Mouse (Mus musculus): Measurements from ENCODE around the gene Gm28048. TPM values are rescaled to one million over a fixed set of nuclear protein-coding genes. Genes with fewer than 3 reads are reported as not detected.

The Gm28048 gene
- polyA plus RNA-seq, 1 experiment: 5.4 TPM

- Histone ChIP-seq H3K4me3 (ENCODE audit: insufficient read depth, low read depth, low read length) (peak overlapping the region; percentile 65), H3K27ac (replicated peaks; ENCODE audit: low read depth, low read length) (no peak overlapping the region), H3K4me1 (ENCODE audit: control insufficient read depth, insufficient read depth, insufficient read length, low read length) (no peaks in the 10 kb centered on the region)
Measured at GRCm38 (mm10) chr11:23007166-23007480, 25.2 kb upstream of the Gm28048 start.

DNA sequence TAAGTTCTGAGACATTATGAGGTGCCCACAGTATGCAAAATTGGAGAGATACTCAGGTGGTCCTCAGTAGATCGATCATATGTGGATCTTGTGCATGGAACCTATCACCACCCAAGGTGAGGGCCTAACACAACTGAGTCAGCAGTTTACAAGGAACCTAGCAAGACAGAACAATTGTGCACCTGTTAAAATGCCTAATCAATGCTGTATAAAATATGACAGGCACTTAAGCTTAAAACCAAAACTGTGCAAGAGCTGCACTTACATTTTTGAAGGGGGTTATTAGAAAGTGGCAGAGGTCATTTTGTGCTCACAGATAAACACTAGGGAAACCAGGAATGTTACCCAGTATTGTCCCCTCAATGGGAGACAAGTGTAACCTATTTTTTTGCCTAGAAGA is 23.4 kb upstream of the Gm28048 start:
- H3K4me1 ChIP-seq (ENCODE audit: control insufficient read depth, insufficient read depth, insufficient read length, low read length): no peaks in the 10 kb centered on the region
- H3K27ac ChIP-seq (replicated peaks; ENCODE audit: low read depth, low read length): no peak overlapping the region
- H3K4me3 ChIP-seq (ENCODE audit: insufficient read depth, low read depth, low read length): no peak overlapping the region

GRCm38 (mm10) chr11:22998308-22998707 is 16.4 kb upstream of the Gm28048 start:
- no peak overlapping the region for H3K27ac ChIP-seq (replicated peaks; ENCODE audit: low read depth, low read length)
- H3K4me3 ChIP-seq (ENCODE audit: insufficient read depth, low read depth, low read length): no peak overlapping the region
- no peaks in the 10 kb centered on the region for H3K4me1 ChIP-seq (ENCODE audit: control insufficient read depth, insufficient read depth, insufficient read length, low read length)

- H3K4me3 ChIP-seq (ENCODE audit: insufficient read depth, low read depth, low read length): no peak overlapping the region
- H3K4me1 ChIP-seq (ENCODE audit: control insufficient read depth, insufficient read depth, insufficient read length, low read length): peaks cover 6% of the 10 kb centered on the region; the same call in 1 of the 2 replicates
- H3K27ac ChIP-seq (replicated peaks; ENCODE audit: low read depth, low read length): no peak overlapping the region
Measured at GRCm38 (mm10) chr11:22995461-22995860, 13.6 kb upstream of the Gm28048 start.

DNA sequence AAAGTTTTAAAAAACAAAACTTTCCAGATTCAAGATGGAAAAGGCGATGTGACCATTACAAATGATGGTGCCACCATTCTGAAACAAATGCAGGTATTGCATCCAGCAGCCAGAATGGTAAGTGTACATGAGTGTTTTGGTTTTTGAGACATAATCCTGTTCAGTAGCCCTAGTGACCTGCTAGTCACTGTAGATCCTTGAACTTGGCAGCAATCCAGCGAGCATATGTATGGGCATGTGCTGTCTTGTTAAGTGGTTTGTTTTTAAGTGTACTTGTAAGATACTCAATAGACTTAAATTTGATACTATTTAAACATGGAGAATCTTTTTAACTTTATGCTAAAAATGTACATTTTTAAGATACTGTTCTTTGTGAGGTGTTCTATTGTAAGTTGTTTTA is 12.4 kb upstream of the Gm28048 start:
- no peak overlapping the region for H3K4me3 ChIP-seq (ENCODE audit: insufficient read depth, low read depth, low read length)
- H3K27ac ChIP-seq (replicated peaks; ENCODE audit: low read depth, low read length): no peak overlapping the region
- H3K4me1 ChIP-seq (ENCODE audit: control insufficient read depth, insufficient read depth, insufficient read length, low read length): peaks cover 6% of the 10 kb centered on the region; the same call in 1 of the 2 replicates

DNA sequence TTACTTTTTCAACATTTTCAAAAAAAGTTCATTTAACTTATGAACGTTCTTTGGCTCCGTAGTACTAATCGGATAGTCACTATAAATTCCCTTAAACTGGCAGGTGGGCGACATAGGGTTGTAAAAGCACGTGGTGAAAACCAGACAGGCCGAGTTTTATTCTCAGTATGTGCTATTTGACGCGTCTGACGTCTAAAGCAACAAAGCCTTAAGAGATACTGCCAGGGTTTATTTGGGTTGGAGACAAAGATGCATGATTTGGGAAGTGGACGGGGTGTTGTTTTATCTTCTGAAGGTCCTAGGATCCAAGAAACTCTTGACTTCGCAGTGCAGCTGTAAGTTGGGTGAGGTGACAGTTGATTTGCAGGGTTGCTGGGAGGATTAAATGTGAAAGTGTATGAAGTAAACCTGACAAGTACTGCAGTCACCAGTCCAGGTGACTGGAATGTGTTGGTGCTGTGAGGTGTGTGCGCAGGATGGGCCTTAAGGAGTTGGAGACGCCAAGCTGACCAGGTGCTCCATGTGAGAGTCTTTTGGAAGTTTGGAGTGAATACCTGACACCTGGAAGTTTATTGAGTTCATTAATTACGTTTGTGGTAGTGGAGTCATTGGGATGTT is 9.4 kb upstream of the Gm28048 start:
- Histone ChIP-seq H3K27ac (replicated peaks; ENCODE audit: low read depth, low read length) (no peak overlapping the region), H3K4me1 (ENCODE audit: control insufficient read depth, insufficient read depth, insufficient read length, low read length) (peaks cover 6% of the 10 kb centered on the region; the same call in 1 of the 2 replicates), H3K4me3 (ENCODE audit: insufficient read depth, low read depth, low read length) (peak overlapping the region; percentile 88)

- Histone ChIP-seq H3K4me1 (ENCODE audit: control insufficient read depth, insufficient read depth, insufficient read length, low read length) (peaks cover 6% of the 10 kb centered on the region; the same call in 1 of the 2 replicates), H3K27ac (replicated peaks; ENCODE audit: low read depth, low read length) (peak within 1 kb of the TSS; percentile 78), H3K4me3 (ENCODE audit: insufficient read depth, low read depth, low read length) (peak within 1 kb of the TSS; percentile 88)
Measured at GRCm38 (mm10) chr11:22990393-22991126, 8.7 kb upstream of the Gm28048 start, which contains the start of gene Cct4. Gene Cct4, plus strand, starts transcription at chr11:22990519.

- H3K4me1 ChIP-seq (ENCODE audit: control insufficient read depth, insufficient read depth, insufficient read length, low read length): peaks cover 6% of the 10 kb centered on the region; the same call in 1 of the 2 replicates
- peak overlapping the region; percentile 78 for H3K27ac ChIP-seq (replicated peaks; ENCODE audit: low read depth, low read length)
- peak overlapping the region; percentile 88 for H3K4me3 ChIP-seq (ENCODE audit: insufficient read depth, low read depth, low read length)
Measured at GRCm38 (mm10) chr11:22989786-22990185, 7.9 kb upstream of the Gm28048 start.

DNA sequence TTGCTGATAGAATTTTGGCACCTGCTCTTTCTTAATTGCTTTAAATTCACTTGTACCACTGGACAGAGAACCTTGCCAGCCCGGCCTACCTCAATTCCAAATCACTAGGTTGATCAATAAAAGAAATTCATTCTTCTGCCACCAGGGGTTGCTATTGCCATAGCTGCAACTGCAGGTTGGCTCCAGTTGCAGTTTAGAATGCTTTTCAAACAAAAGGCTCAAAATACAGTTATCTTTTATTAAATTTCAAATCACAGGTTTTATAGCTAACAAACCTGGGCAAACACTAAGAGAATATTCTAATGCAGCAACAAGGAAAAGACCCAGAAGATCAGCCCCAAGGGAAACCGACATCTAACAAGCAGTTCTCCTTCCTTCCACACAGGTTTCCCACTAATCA is 5.5 kb upstream of the Gm28048 start:
- H3K4me3 ChIP-seq (ENCODE audit: insufficient read depth, low read depth, low read length): no peak overlapping the region
- H3K27ac ChIP-seq (replicated peaks; ENCODE audit: low read depth, low read length): no peak overlapping the region
- H3K4me1 ChIP-seq (ENCODE audit: control insufficient read depth, insufficient read depth, insufficient read length, low read length): peaks cover 6% of the 10 kb centered on the region; the same call in 1 of the 2 replicates

DNA sequence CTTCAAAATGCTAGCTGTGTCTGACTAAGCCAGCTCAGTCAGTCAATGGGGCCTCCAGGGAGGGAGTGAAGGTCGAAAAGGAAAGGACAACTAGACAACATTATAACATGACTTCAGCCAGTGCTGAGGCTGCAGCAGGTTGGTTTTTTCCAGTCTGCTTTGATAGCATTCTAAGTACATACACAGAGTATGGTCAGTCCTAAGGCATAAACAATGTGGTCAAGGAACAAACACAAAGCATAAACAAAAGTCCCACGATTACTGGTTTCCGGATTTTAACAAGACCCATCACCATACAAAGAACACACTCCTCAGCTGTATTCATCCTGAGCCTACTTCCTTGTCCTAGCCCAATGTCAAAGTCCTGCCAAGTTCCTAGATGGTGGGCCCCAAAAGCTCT is 3.6 kb upstream of the Gm28048 start:
- Histone ChIP-seq H3K27ac (replicated peaks; ENCODE audit: low read depth, low read length) (no peak overlapping the region), H3K4me3 (ENCODE audit: insufficient read depth, low read depth, low read length) (no peak overlapping the region), H3K4me1 (ENCODE audit: control insufficient read depth, insufficient read depth, insufficient read length, low read length) (peaks cover 4% of the 10 kb centered on the region; the same call in 1 of the 2 replicates)

- H3K27ac ChIP-seq (replicated peaks; ENCODE audit: low read depth, low read length): no peak overlapping the region
- no peak overlapping the region for H3K4me3 ChIP-seq (ENCODE audit: insufficient read depth, low read depth, low read length)
- H3K4me1 ChIP-seq (ENCODE audit: control insufficient read depth, insufficient read depth, insufficient read length, low read length): peaks cover 4% of the 10 kb centered on the region
Measured at GRCm38 (mm10) chr11:22982846-22983245, 956 bp upstream of the Gm28048 start.

DNA sequence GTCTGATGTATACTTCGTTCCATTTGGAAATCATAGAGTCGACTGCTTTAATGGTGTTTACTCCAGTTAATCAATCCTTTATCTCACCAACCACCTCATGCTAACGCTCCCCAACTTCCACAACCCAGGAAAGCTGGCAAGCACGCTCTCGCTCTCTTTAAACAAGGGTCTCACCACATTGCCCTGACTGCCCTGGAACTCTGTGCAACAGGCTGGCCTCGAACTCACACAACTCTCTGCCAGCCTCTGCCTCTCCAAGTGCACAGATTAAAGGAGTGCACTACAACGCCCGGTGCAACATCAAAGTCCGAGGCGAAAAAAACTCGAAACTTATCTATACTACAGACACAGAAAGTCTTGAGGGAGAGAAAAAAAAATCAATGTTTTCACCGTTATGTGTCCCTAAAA is 343 bp downstream of the Gm28048 start:
- H3K4me1 ChIP-seq (ENCODE audit: control insufficient read depth, insufficient read depth, insufficient read length, low read length): peaks cover 7% of the 10 kb centered on the region
- peak overlapping the region; percentile 80; the same call in 1 of the 2 replicates for H3K27ac ChIP-seq (replicated peaks; ENCODE audit: low read depth, low read length)
- peak overlapping the region; percentile 82 for H3K4me3 ChIP-seq (ENCODE audit: insufficient read depth, low read depth, low read length)

DNA sequence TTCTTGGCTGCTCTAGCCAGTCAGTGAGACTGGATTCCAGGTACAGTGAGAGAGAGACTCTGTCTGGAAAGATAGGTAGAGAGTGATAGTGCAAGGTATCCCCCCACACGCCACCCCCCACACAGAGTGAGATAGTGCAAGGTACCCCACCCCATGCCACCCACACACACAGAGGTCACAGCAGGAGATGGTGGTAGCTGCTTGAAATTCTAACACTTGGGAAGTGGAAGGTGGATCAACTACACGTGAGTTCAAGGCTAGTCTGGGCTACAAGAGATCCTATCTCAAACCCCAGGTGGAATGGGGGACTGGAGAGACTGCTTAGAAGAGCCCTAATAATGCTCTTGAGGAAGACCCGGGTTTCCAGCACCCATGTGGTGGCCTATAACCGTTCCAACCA is 849 bp downstream of the Gm28048 start:
- Histone ChIP-seq H3K27ac (replicated peaks; ENCODE audit: low read depth, low read length) (no peak overlapping the region), H3K4me1 (ENCODE audit: control insufficient read depth, insufficient read depth, insufficient read length, low read length) (peaks cover 7% of the 10 kb centered on the region), H3K4me3 (ENCODE audit: insufficient read depth, low read depth, low read length) (peak overlapping the region; percentile 82)

GRCm38 (mm10) chr11:22979221-22979620 is 2.7 kb downstream of the Gm28048 start:
- Histone ChIP-seq H3K4me1 (ENCODE audit: control insufficient read depth, insufficient read depth, insufficient read length, low read length) (peaks cover 10% of the 10 kb centered on the region), H3K4me3 (ENCODE audit: insufficient read depth, low read depth, low read length) (no peak overlapping the region), H3K27ac (replicated peaks; ENCODE audit: low read depth, low read length) (no peak overlapping the region)

DNA sequence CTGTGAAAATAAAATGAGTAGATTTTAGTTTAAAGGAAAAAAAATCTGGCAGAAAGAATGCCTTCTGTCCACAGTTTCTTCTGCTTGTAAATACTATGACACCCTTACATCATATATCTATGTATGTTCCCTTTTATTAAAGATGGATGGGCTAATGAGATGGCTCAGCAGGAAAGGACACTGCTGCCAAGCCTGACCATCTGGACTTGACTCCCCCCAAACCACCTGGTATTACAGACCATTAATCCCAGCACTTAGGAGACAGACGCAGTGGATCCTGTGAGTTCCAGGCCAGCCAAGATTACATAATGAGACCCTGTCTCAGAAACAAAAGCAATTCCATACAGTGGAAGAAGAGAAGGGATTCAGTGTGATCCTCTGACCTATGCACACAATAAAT is 3.2 kb downstream of the Gm28048 start:
- Histone ChIP-seq H3K4me1 (ENCODE audit: control insufficient read depth, insufficient read depth, insufficient read length, low read length) (peaks cover 10% of the 10 kb centered on the region), H3K4me3 (ENCODE audit: insufficient read depth, low read depth, low read length) (no peak overlapping the region), H3K27ac (replicated peaks; ENCODE audit: low read depth, low read length) (no peak overlapping the region)

DNA sequence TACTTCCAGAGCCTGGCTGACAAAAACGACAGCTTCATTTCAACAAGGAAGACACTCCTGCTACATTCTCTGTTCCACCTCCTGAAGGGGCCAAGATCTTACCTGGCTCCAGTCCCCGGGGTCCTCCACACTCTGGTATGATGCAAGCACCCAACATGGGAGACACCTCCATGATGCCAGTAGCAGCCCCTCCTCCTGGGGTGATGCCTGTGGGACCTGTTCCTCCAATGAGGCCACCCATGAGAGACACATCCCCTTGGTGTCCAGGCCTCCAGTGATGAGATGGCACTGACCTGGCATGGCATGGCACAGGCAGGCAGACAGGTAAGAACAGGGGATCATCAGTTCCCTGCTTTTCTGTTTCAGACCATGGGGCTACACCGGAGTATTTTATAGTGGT is 3.7 kb downstream of the Gm28048 start:
- Histone ChIP-seq H3K27ac (replicated peaks; ENCODE audit: low read depth, low read length) (no peak overlapping the region), H3K4me3 (ENCODE audit: insufficient read depth, low read depth, low read length) (no peak overlapping the region), H3K4me1 (ENCODE audit: control insufficient read depth, insufficient read depth, insufficient read length, low read length) (peaks cover 10% of the 10 kb centered on the region)
